Mouse (Mus musculus): ENCODE measurements at regions not wholly inside any gene's neighbourhood (a gene's known extent, or its start where the extent isn't known, plus 50 kb on each side); places are given as distances from the start of the nearest gene placed in this dataset.

GRCm38 (mm10) chr10:25857954-25858616 is 220.0 kb upstream of the Gm9767 start:
- H3K27ac ChIP-seq: no peak overlapping the region

GRCm38 (mm10) chr10:25844348-25844747 is 233.7 kb upstream of the Gm9767 start:
- H3K27ac ChIP-seq: no peak overlapping the region
- no peaks in the 10 kb centered on the region for H3K9me3 ChIP-seq (replicated peaks)
- no peak for ATAC-seq (replicated peaks; ENCODE audit: insufficient number of reproducible peaks, insufficient read depth, low FRiP score, low read depth)
- H3K4me2 ChIP-seq: no peak overlapping the region
- no peaks in the 10 kb centered on the region for H3K27me3 ChIP-seq
- no peaks in the 10 kb centered on the region for H3K36me3 ChIP-seq
- H3K9ac ChIP-seq: no peak overlapping the region
- no peak overlapping the region for H3K4me3 ChIP-seq
- no peaks in the 10 kb centered on the region for H3K4me1 ChIP-seq (replicated peaks)

More at GRCm38 (mm10) chr10:25857954-25858616, 220.0 kb upstream of the Gm9767 start:
- H3K36me3 ChIP-seq: no peaks in the 10 kb centered on the region
- ATAC-seq (replicated peaks; ENCODE audit: insufficient number of reproducible peaks, insufficient read depth, low FRiP score, low read depth): no peak
- H3K27me3 ChIP-seq: no peaks in the 10 kb centered on the region
- H3K4me1 ChIP-seq (replicated peaks): no peaks in the 10 kb centered on the region; the same call in 1 of the 2 replicates
- no peaks in the 10 kb centered on the region for H3K9me3 ChIP-seq (replicated peaks)
- no peak overlapping the region for H3K4me3 ChIP-seq
- WGBS: 59% methylated on average over 10 of the region's 10 CpGs
- no peak overlapping the region for H3K9ac ChIP-seq
- H3K4me2 ChIP-seq: no peak overlapping the region

GRCm38 (mm10) chr10:25829275-25829674 is 248.8 kb upstream of the Gm9767 start:
- no peak for ATAC-seq (replicated peaks; ENCODE audit: insufficient number of reproducible peaks, insufficient read depth, low FRiP score, low read depth)

GRCm38 (mm10) chr10:25804223-25804622 is 268.2 kb upstream of the Smlr1 start:
- Histone ChIP-seq H3K4me2 (no peak overlapping the region), H3K27ac (no peak overlapping the region), H3K27me3 (no peaks in the 10 kb centered on the region), H3K4me3 (no peak overlapping the region), H3K9me3 (replicated peaks) (no peaks in the 10 kb centered on the region), H3K9ac (no peak overlapping the region), H3K4me1 (replicated peaks) (no peaks in the 10 kb centered on the region), H3K36me3 (no peaks in the 10 kb centered on the region)
- no peak for ATAC-seq (replicated peaks; ENCODE audit: insufficient number of reproducible peaks, insufficient read depth, low FRiP score, low read depth)
- 58% methylated on average over 3 of the region's 3 CpGs for WGBS

More at GRCm38 (mm10) chr10:25829275-25829674, 248.8 kb upstream of the Gm9767 start:
- Histone ChIP-seq H3K4me1 (replicated peaks) (no peaks in the 10 kb centered on the region), H3K9ac (no peak overlapping the region), H3K4me2 (no peak overlapping the region), H3K9me3 (replicated peaks) (no peaks in the 10 kb centered on the region), H3K4me3 (no peak overlapping the region), H3K27ac (no peak overlapping the region), H3K27me3 (no peaks in the 10 kb centered on the region), H3K36me3 (no peaks in the 10 kb centered on the region)
- 70% methylated on average over 2 of the region's 2 CpGs for WGBS

GRCm38 (mm10) chr10:25801499-25801898 is 265.4 kb upstream of the Smlr1 start:
- Histone ChIP-seq H3K4me3 (no peak overlapping the region), H3K9me3 (replicated peaks) (no peaks in the 10 kb centered on the region), H3K27ac (no peak overlapping the region), H3K4me2 (no peak overlapping the region), H3K4me1 (replicated peaks) (no peaks in the 10 kb centered on the region), H3K27me3 (no peaks in the 10 kb centered on the region), H3K9ac (no peak overlapping the region), H3K36me3 (no peaks in the 10 kb centered on the region)
- 57% methylated on average over 2 of the region's 2 CpGs for WGBS
- no peak for ATAC-seq (replicated peaks; ENCODE audit: insufficient number of reproducible peaks, insufficient read depth, low FRiP score, low read depth)

- WGBS: 88% methylated on average over 2 of the region's 2 CpGs
- no peaks in the 10 kb centered on the region for H3K27me3 ChIP-seq
- no peak overlapping the region for H3K27ac ChIP-seq
- ATAC-seq (replicated peaks; ENCODE audit: insufficient number of reproducible peaks, insufficient read depth, low FRiP score, low read depth): no peak
- no peaks in the 10 kb centered on the region for H3K9me3 ChIP-seq (replicated peaks)
- H3K4me3 ChIP-seq: no peak overlapping the region
- H3K4me1 ChIP-seq (replicated peaks): no peaks in the 10 kb centered on the region
- H3K9ac ChIP-seq: no peak overlapping the region
- H3K36me3 ChIP-seq: no peaks in the 10 kb centered on the region
- no peak overlapping the region for H3K4me2 ChIP-seq
Measured at GRCm38 (mm10) chr10:25798881-25799280, 262.8 kb upstream of the Smlr1 start.

GRCm38 (mm10) chr10:25790363-25790821 is 254.3 kb upstream of the Smlr1 start:
- Histone ChIP-seq H3K4me1 (replicated peaks) (peaks cover 5% of the 10 kb centered on the region; the same call in 1 of the 2 replicates), H3K9ac (no peak overlapping the region), H3K27me3 (no peaks in the 10 kb centered on the region), H3K36me3 (no peaks in the 10 kb centered on the region), H3K9me3 (replicated peaks) (no peaks in the 10 kb centered on the region), H3K4me3 (no peak overlapping the region), H3K27ac (no peak overlapping the region), H3K4me2 (no peak overlapping the region)
- no peak for ATAC-seq (replicated peaks; ENCODE audit: insufficient number of reproducible peaks, insufficient read depth, low FRiP score, low read depth)
- WGBS: 39% methylated on average over 3 of the region's 3 CpGs

GRCm38 (mm10) chr10:25788660-25789059 is 252.6 kb upstream of the Smlr1 start:
- H3K36me3 ChIP-seq: no peaks in the 10 kb centered on the region
- no peak overlapping the region for H3K27ac ChIP-seq
- H3K9ac ChIP-seq: no peak overlapping the region
- H3K4me3 ChIP-seq: no peak overlapping the region
- ATAC-seq (replicated peaks; ENCODE audit: insufficient number of reproducible peaks, insufficient read depth, low FRiP score, low read depth): no peak
- H3K4me2 ChIP-seq: no peak overlapping the region
- H3K9me3 ChIP-seq (replicated peaks): no peaks in the 10 kb centered on the region
- no peaks in the 10 kb centered on the region for H3K27me3 ChIP-seq
- H3K4me1 ChIP-seq (replicated peaks): peaks cover 5% of the 10 kb centered on the region; the same call in 1 of the 2 replicates
- whole genome bisulfite sequencing: 69% methylated on average over 6 of the region's 6 CpGs

GRCm38 (mm10) chr10:25788004-25788403 is 251.9 kb upstream of the Smlr1 start:
- 38% methylated on average over 4 of the region's 4 CpGs for WGBS

GRCm38 (mm10) chr10:25783861-25784260 is 247.8 kb upstream of the Smlr1 start:
- WGBS: 45% methylated on average over 3 of the region's 3 CpGs
- Histone ChIP-seq H3K27ac (no peak overlapping the region), H3K36me3 (no peaks in the 10 kb centered on the region), H3K9me3 (replicated peaks) (no peaks in the 10 kb centered on the region), H3K4me3 (no peak overlapping the region), H3K27me3 (no peaks in the 10 kb centered on the region), H3K9ac (no peak overlapping the region), H3K4me1 (replicated peaks) (peaks cover 5% of the 10 kb centered on the region; the same call in 1 of the 2 replicates), H3K4me2 (no peak overlapping the region)
- ATAC-seq (replicated peaks; ENCODE audit: insufficient number of reproducible peaks, insufficient read depth, low FRiP score, low read depth): no peak

More at GRCm38 (mm10) chr10:25788004-25788403, 251.9 kb upstream of the Smlr1 start:
- Histone ChIP-seq H3K4me3 (no peak overlapping the region), H3K9ac (no peak overlapping the region), H3K9me3 (replicated peaks) (no peaks in the 10 kb centered on the region), H3K4me2 (no peak overlapping the region), H3K27me3 (no peaks in the 10 kb centered on the region), H3K27ac (no peak overlapping the region), H3K4me1 (replicated peaks) (peaks cover 5% of the 10 kb centered on the region; the same call in 1 of the 2 replicates), H3K36me3 (no peaks in the 10 kb centered on the region)
- ATAC-seq (replicated peaks; ENCODE audit: insufficient number of reproducible peaks, insufficient read depth, low FRiP score, low read depth): no peak

GRCm38 (mm10) chr10:25779476-25779875 is 243.4 kb upstream of the Smlr1 start:
- Histone ChIP-seq H3K27me3 (no peaks in the 10 kb centered on the region), H3K36me3 (no peaks in the 10 kb centered on the region), H3K4me1 (replicated peaks) (no peaks in the 10 kb centered on the region), H3K4me3 (no peak overlapping the region), H3K4me2 (no peak overlapping the region), H3K9ac (no peak overlapping the region), H3K27ac (no peak overlapping the region), H3K9me3 (replicated peaks) (no peaks in the 10 kb centered on the region)
- ATAC-seq (replicated peaks; ENCODE audit: insufficient number of reproducible peaks, insufficient read depth, low FRiP score, low read depth): no peak
- WGBS: 84% methylated on average over 4 of the region's 4 CpGs

GRCm38 (mm10) chr10:25777717-25778116 is 241.7 kb upstream of the Smlr1 start:
- Histone ChIP-seq H3K36me3 (no peaks in the 10 kb centered on the region), H3K27me3 (no peaks in the 10 kb centered on the region), H3K9ac (no peak overlapping the region), H3K9me3 (replicated peaks) (no peaks in the 10 kb centered on the region), H3K27ac (no peak overlapping the region), H3K4me1 (replicated peaks) (no peaks in the 10 kb centered on the region), H3K4me3 (no peak overlapping the region), H3K4me2 (no peak overlapping the region)
- no peak for ATAC-seq (replicated peaks; ENCODE audit: insufficient number of reproducible peaks, insufficient read depth, low FRiP score, low read depth)
- 71% methylated on average over 2 of the region's 2 CpGs for WGBS
